Mouse (Mus musculus): ENCODE results near the gene Hnrnpa0.

Gene Hnrnpa0

GRCm38 (mm10) chr13:58113061-58113900, 15.1 kb downstream of the Hnrnpa0 start, which contains the start of gene Klhl3:
Gene Klhl3, minus strand, starts transcription at chr13:58113592.
- TF ChIP-seq GATA4 (IDR thresholded peaks at IDR 0.05; ENCODE audit: insufficient replicate concordance, low read length): no peak

GRCm38 (mm10) chr13:58112601-58113041, 15.7 kb downstream of the Hnrnpa0 start:
- TF ChIP-seq GATA4 (IDR thresholded peaks at IDR 0.05; ENCODE audit: insufficient replicate concordance, low read length): no peak

DNA sequence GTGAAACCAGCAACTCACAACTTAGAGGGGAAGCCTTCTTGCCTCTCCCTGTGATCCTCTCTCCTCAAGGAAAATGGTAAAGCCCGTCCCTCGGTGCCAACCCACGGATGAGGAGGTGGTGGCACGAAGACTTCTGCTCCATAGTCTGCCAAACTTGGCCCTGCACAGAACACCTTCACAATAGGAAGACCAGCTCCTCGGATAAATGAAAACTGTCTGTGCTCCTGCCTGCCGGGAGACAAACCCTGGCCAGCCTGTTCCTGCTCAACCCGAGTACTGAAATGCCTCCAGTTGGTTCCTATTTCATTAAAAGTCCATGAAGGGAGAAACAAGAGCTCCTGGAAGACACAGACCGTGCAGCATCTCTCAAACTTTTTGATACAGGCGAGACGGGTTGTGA, 16.2 kb downstream of the Hnrnpa0 start:
- no peak for TF ChIP-seq GATA4 (IDR thresholded peaks at IDR 0.05; ENCODE audit: insufficient replicate concordance, low read length)

- no peak for TF ChIP-seq GATA4 (IDR thresholded peaks at IDR 0.05; ENCODE audit: insufficient replicate concordance, low read length)
These were observed 17.1 kb downstream of the Hnrnpa0 start for GRCm38 (mm10) chr13:58111306-58111705.

DNA sequence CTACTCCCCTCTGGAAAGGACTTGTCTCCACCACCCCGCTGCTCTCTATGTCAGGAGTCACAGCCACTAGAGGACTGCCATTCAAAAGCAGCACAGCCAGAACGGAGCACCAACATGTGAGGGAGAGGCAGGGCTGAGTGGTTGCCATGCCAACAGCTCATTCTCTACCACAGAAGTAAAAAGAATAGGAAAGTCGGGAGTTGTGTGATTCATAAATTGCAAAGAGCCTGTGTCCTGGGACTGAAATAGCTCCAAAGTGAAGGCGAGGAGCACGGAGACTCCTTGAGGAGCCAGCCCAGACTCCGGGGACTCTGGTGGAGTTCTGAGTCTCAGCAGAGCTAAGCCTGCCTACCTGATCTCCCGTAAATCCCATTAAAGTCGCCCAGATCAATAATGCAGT, 37.7 kb downstream of the Hnrnpa0 start:
- no peak for TF ChIP-seq GATA4 (IDR thresholded peaks at IDR 0.05; ENCODE audit: insufficient replicate concordance, low read length)

- TF ChIP-seq GATA4 (IDR thresholded peaks at IDR 0.05; ENCODE audit: insufficient replicate concordance, low read length): no peak
These were observed 44.0 kb downstream of the Hnrnpa0 start for GRCm38 (mm10) chr13:58084396-58084795.

- no peak for TF ChIP-seq GATA4 (IDR thresholded peaks at IDR 0.05; ENCODE audit: insufficient replicate concordance, low read length)
These were observed 44.8 kb downstream of the Hnrnpa0 start for GRCm38 (mm10) chr13:58083521-58083920.

DNA sequence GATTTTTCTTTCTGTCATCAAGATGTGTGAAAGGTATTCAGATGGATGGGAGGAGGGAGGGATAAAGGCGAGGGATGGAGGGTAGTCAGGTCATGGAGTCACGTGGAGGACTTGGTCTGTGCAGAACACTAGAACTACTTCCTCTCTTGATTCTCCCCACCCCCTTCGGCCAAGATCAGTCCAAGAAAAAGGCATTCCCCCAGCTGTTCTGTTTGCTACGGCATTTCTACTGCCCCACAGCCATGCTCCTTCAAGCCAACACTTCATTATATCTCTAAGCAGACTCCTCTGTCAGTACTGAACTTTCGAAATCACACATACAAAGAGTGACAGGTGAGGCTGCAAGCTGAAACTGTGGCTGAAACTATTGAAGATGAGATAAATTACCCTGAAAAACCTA, 45.3 kb downstream of the Hnrnpa0 start:
- no peak for TF ChIP-seq GATA4 (IDR thresholded peaks at IDR 0.05; ENCODE audit: insufficient replicate concordance, low read length)

DNA sequence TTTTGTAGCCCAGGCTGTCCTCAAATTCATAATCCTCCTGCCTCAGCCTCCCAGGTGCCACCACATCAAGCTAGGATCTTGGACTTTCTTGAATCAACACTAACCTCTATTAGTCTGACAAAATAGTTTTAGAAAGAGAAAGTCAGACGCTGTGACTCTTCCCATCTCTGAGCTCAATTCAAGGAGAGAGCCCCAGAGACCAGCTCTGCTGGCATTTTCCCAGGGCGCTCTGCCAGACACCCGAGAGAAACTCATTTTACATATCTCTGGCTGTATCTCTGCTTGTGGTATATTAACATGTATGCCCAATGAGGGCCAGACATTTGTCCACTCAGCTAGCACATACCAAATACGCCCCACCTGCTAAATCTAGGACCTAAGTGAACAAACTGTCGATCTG, 50.0 kb downstream of the Hnrnpa0 start:
- no peak for TF ChIP-seq GATA4 (IDR thresholded peaks at IDR 0.05; ENCODE audit: insufficient replicate concordance, low read length)

Measured in liver, adult (tissue).